Mouse (Mus musculus) CH12F3 (cell line): Measurements from ENCODE around the gene Csnk1e.

Experiments used
- in situ Hi-C: fragments of 300-500 bp; cut with MboI; formaldehyde crosslinking; loops from 2 replicates; pipeline ENCODE4 v1.14.3; 2020; ENCODE audit warnings: low sequenced_read_pairs

Gene Csnk1e

GRCm38 (mm10) chr15:79443856-79444410 is 11.4 kb downstream of the Csnk1e start:
- in situ Hi-C loops: no loop called here

GRCm38 (mm10) chr15:79442961-79443518 is 12.3 kb downstream of the Csnk1e start:
- in situ Hi-C loops: no loop called here

GRCm38 (mm10) chr15:79442257-79442611 is 13.1 kb downstream of the Csnk1e start:
- in situ Hi-C loops: no loop called here

GRCm38 (mm10) chr15:79441331-79442256 is 13.8 kb downstream of the Csnk1e start:
- in situ Hi-C loops: no loop called here

GRCm38 (mm10) chr15:79440651-79441330 is 14.6 kb downstream of the Csnk1e start:
- in situ Hi-C loops: no loop called here

- in situ Hi-C loops: no loop called here
Observed at GRCm38 (mm10) chr15:79440223-79440622, 15.1 kb downstream of the Csnk1e start.

GRCm38 (mm10) chr15:79439386-79439785 is 16.0 kb downstream of the Csnk1e start:
- in situ Hi-C loops: no loop called here

- in situ Hi-C loops: no loop called here
Observed at GRCm38 (mm10) chr15:79438816-79439215, 16.6 kb downstream of the Csnk1e start.

GRCm38 (mm10) chr15:79438209-79438810 is 17.1 kb downstream of the Csnk1e start:
- in situ Hi-C loops: no loop called here

GRCm38 (mm10) chr15:79437541-79438208 is 17.7 kb downstream of the Csnk1e start:
- in situ Hi-C loops: no loop called here

GRCm38 (mm10) chr15:79436481-79436921 is 18.9 kb downstream of the Csnk1e start:
- in situ Hi-C loops: no loop called here

- in situ Hi-C loops: no loop called here
Observed at GRCm38 (mm10) chr15:79435191-79435671, 20.1 kb downstream of the Csnk1e start.

GRCm38 (mm10) chr15:79432892-79433291 is 22.5 kb downstream of the Csnk1e start:
- in situ Hi-C loops: no loop called here

GRCm38 (mm10) chr15:79432328-79432727 is 23.0 kb downstream of the Csnk1e start:
- in situ Hi-C loops: no loop called here

GRCm38 (mm10) chr15:79431925-79432324 is 23.4 kb downstream of the Csnk1e start:
- in situ Hi-C loops: no loop called here

- in situ Hi-C loops: no loop called here
Observed at GRCm38 (mm10) chr15:79430461-79431000, 24.8 kb downstream of the Csnk1e start.

- in situ Hi-C loops: no loop called here
Observed at GRCm38 (mm10) chr15:79429994-79430393, 25.4 kb downstream of the Csnk1e start.

- in situ Hi-C loops: no loop called here
Observed at GRCm38 (mm10) chr15:79429527-79429926, 25.8 kb downstream of the Csnk1e start.

GRCm38 (mm10) chr15:79428616-79429015 is 26.8 kb downstream of the Csnk1e start:
- in situ Hi-C loops: no loop called here

GRCm38 (mm10) chr15:79427516-79427915 is 27.9 kb downstream of the Csnk1e start:
- in situ Hi-C loops: no loop called here
